Mouse (Mus musculus): Measurements from ENCODE around the gene Nkx1-1. TPM values are rescaled to one million over a fixed set of nuclear protein-coding genes. Genes with fewer than 3 reads are reported as not detected.
A peak's percentile ranks its signal among the peaks of the same experiment; 100 is the strongest.

The Nkx1-1 gene
- not detected in 2 replicates for polyA plus RNA-seq (2015; fragmentation: Nextera tagmentation; extraction: Ambion mirVana)

- H3K9me3 ChIP-seq, result no peaks in the 10 kb centered on the region
- no peak within 1 kb of the TSS for H3K9ac ChIP-seq
- H3K4me3 ChIP-seq, result peak within 1 kb of the TSS; percentile 42
- H3K36me3 ChIP-seq, result no peaks in the 10 kb centered on the region
- no peak within 1 kb of the TSS for H3K27ac ChIP-seq (replicated peaks)
- ATAC-seq (ENCODE audit: extremely low read depth, insufficient number of reproducible peaks, low FRiP score, low TSS enrichment), result no peak; the same call in 1 of the 2 replicates
- WGBS, result 1% methylated on average over 86 of the region's 90 CpGs
- peaks cover 42% of the 10 kb centered on the region for H3K4me1 ChIP-seq
- H3K4me2 ChIP-seq, result peak within 1 kb of the TSS; percentile 58
- H3K27me3 ChIP-seq (replicated peaks), result peaks cover 99% of the 10 kb centered on the region
Observed at GRCm38 (mm10) chr5:33433201-33434138, at the start of gene Nkx1-1. Gene Nkx1-1 (minus strand): TSS chr5:33433976.

- no peak overlapping the region for H3K4me3 ChIP-seq
- H3K9me3 ChIP-seq, result no peaks in the 10 kb centered on the region
- H3K36me3 ChIP-seq, result no peaks in the 10 kb centered on the region
- H3K4me1 ChIP-seq, result peaks cover 25% of the 10 kb centered on the region
- no peak overlapping the region for H3K9ac ChIP-seq
- H3K27ac ChIP-seq (replicated peaks), result no peak overlapping the region
- H3K4me2 ChIP-seq, result no peak overlapping the region
- WGBS, result 22% methylated on average over 7 of the region's 7 CpGs
- ATAC-seq (ENCODE audit: extremely low read depth, insufficient number of reproducible peaks, low FRiP score, low TSS enrichment), result no peak
- H3K27me3 ChIP-seq (replicated peaks), result peaks cover 70% of the 10 kb centered on the region
Observed at GRCm38 (mm10) chr5:33481318-33481685, 47.5 kb upstream of the Nkx1-1 start.

- Histone ChIP-seq H3K27me3 (replicated peaks) (peaks cover 67% of the 10 kb centered on the region), H3K9me3 (no peaks in the 10 kb centered on the region), H3K4me1 (peaks cover 19% of the 10 kb centered on the region), H3K4me2 (no peak overlapping the region), H3K27ac (replicated peaks) (no peak overlapping the region), H3K4me3 (no peak overlapping the region), H3K36me3 (no peaks in the 10 kb centered on the region), H3K9ac (no peak overlapping the region)
- 63% methylated on average over 26 of the region's 26 CpGs for WGBS
- no peak for ATAC-seq (ENCODE audit: extremely low read depth, insufficient number of reproducible peaks, low FRiP score, low TSS enrichment)
Observed at GRCm38 (mm10) chr5:33480582-33481317, 47.0 kb upstream of the Nkx1-1 start.

GRCm38 (mm10) chr5:33465464-33465863, 31.7 kb upstream of the Nkx1-1 start:
- Histone ChIP-seq H3K4me2 (no peak overlapping the region), H3K9ac (no peak overlapping the region), H3K36me3 (no peaks in the 10 kb centered on the region), H3K27me3 (replicated peaks) (peaks cover 76% of the 10 kb centered on the region), H3K9me3 (no peaks in the 10 kb centered on the region), H3K27ac (replicated peaks) (no peak overlapping the region), H3K4me1 (no peaks in the 10 kb centered on the region), H3K4me3 (no peak overlapping the region)
- ATAC-seq (ENCODE audit: extremely low read depth, insufficient number of reproducible peaks, low FRiP score, low TSS enrichment), result no peak
- WGBS, result 64% methylated on average over 11 of the region's 11 CpGs

- no peak for ATAC-seq (ENCODE audit: extremely low read depth, insufficient number of reproducible peaks, low FRiP score, low TSS enrichment)
Observed at GRCm38 (mm10) chr5:33464390-33464789, 30.6 kb upstream of the Nkx1-1 start.

GRCm38 (mm10) chr5:33459111-33459510, 25.3 kb upstream of the Nkx1-1 start:
- 55% methylated on average over 2 of the region's 2 CpGs for WGBS
- ATAC-seq (ENCODE audit: extremely low read depth, insufficient number of reproducible peaks, low FRiP score, low TSS enrichment), result no peak

More at GRCm38 (mm10) chr5:33464390-33464789, 30.6 kb upstream of the Nkx1-1 start:
- no peak overlapping the region for H3K4me3 ChIP-seq
- H3K27ac ChIP-seq (replicated peaks), result no peak overlapping the region
- 56% methylated on average over 7 of the region's 7 CpGs for WGBS
- no peaks in the 10 kb centered on the region for H3K9me3 ChIP-seq
- H3K4me2 ChIP-seq, result no peak overlapping the region
- no peak overlapping the region for H3K9ac ChIP-seq
- no peaks in the 10 kb centered on the region for H3K4me1 ChIP-seq
- H3K36me3 ChIP-seq, result no peaks in the 10 kb centered on the region
- H3K27me3 ChIP-seq (replicated peaks), result peaks cover 75% of the 10 kb centered on the region

GRCm38 (mm10) chr5:33458132-33458622, 24.4 kb upstream of the Nkx1-1 start:
- Histone ChIP-seq H3K4me1 (no peaks in the 10 kb centered on the region), H3K4me2 (no peak overlapping the region), H3K9me3 (no peaks in the 10 kb centered on the region), H3K4me3 (no peak overlapping the region), H3K9ac (no peak overlapping the region), H3K36me3 (no peaks in the 10 kb centered on the region), H3K27ac (replicated peaks) (no peak overlapping the region), H3K27me3 (replicated peaks) (peaks cover 41% of the 10 kb centered on the region)
- WGBS, result 64% methylated on average over 3 of the region's 3 CpGs
- ATAC-seq (ENCODE audit: extremely low read depth, insufficient number of reproducible peaks, low FRiP score, low TSS enrichment), result no peak

More at GRCm38 (mm10) chr5:33459111-33459510, 25.3 kb upstream of the Nkx1-1 start:
- Histone ChIP-seq H3K4me3 (no peak overlapping the region), H3K36me3 (no peaks in the 10 kb centered on the region), H3K9ac (no peak overlapping the region), H3K9me3 (no peaks in the 10 kb centered on the region), H3K4me2 (no peak overlapping the region), H3K27ac (replicated peaks) (no peak overlapping the region), H3K27me3 (replicated peaks) (peaks cover 42% of the 10 kb centered on the region), H3K4me1 (no peaks in the 10 kb centered on the region)

GRCm38 (mm10) chr5:33455737-33456136, 22.0 kb upstream of the Nkx1-1 start:
- Histone ChIP-seq H3K36me3 (no peaks in the 10 kb centered on the region), H3K9ac (no peak overlapping the region), H3K9me3 (no peaks in the 10 kb centered on the region), H3K4me1 (no peaks in the 10 kb centered on the region), H3K4me3 (no peak overlapping the region), H3K4me2 (no peak overlapping the region), H3K27ac (replicated peaks) (no peak overlapping the region), H3K27me3 (replicated peaks) (peaks cover 28% of the 10 kb centered on the region)
- ATAC-seq (ENCODE audit: extremely low read depth, insufficient number of reproducible peaks, low FRiP score, low TSS enrichment), result no peak
- 49% methylated on average over 8 of the region's 8 CpGs for WGBS

- no peak for ATAC-seq (ENCODE audit: extremely low read depth, insufficient number of reproducible peaks, low FRiP score, low TSS enrichment)
- Histone ChIP-seq H3K36me3 (no peaks in the 10 kb centered on the region), H3K9me3 (no peaks in the 10 kb centered on the region), H3K4me1 (peaks cover 5% of the 10 kb centered on the region), H3K9ac (no peak overlapping the region), H3K4me2 (no peak overlapping the region), H3K27me3 (replicated peaks) (peaks cover 87% of the 10 kb centered on the region), H3K27ac (replicated peaks) (no peak overlapping the region), H3K4me3 (no peak overlapping the region)
- WGBS, result 47% methylated on average over 9 of the region's 9 CpGs
Observed at GRCm38 (mm10) chr5:33443794-33444193, 10.0 kb upstream of the Nkx1-1 start.

GRCm38 (mm10) chr5:33442927-33443710, 9.3 kb upstream of the Nkx1-1 start:
- Histone ChIP-seq H3K9ac (peak overlapping the region; percentile 28; the same call in 1 of the 2 replicates), H3K27ac (replicated peaks) (no peak overlapping the region), H3K36me3 (no peaks in the 10 kb centered on the region), H3K4me1 (peaks cover 5% of the 10 kb centered on the region), H3K4me3 (peak overlapping the region; percentile 39), H3K4me2 (peak overlapping the region; percentile 68), H3K27me3 (replicated peaks) (peaks cover 89% of the 10 kb centered on the region), H3K9me3 (no peaks in the 10 kb centered on the region)
- ATAC-seq (ENCODE audit: extremely low read depth, insufficient number of reproducible peaks, low FRiP score, low TSS enrichment), result no peak
- WGBS, result 5% methylated on average over 56 of the region's 56 CpGs

- peaks cover 99% of the 10 kb centered on the region for H3K27me3 ChIP-seq (replicated peaks)
- ATAC-seq (ENCODE audit: extremely low read depth, insufficient number of reproducible peaks, low FRiP score, low TSS enrichment), result no peak; the same call in 1 of the 2 replicates
- H3K27ac ChIP-seq (replicated peaks), result no peak overlapping the region
- peaks cover 19% of the 10 kb centered on the region for H3K4me1 ChIP-seq
- H3K4me2 ChIP-seq, result no peak overlapping the region
- 2% methylated on average over 23 of the region's 23 CpGs for WGBS
- no peak overlapping the region for H3K9ac ChIP-seq
- no peaks in the 10 kb centered on the region for H3K36me3 ChIP-seq
- no peaks in the 10 kb centered on the region for H3K9me3 ChIP-seq
- no peak overlapping the region for H3K4me3 ChIP-seq
Observed at GRCm38 (mm10) chr5:33438214-33438613, 4.4 kb upstream of the Nkx1-1 start.
